Mouse (Mus musculus): ENCODE results near the gene Casz1.

DNA sequence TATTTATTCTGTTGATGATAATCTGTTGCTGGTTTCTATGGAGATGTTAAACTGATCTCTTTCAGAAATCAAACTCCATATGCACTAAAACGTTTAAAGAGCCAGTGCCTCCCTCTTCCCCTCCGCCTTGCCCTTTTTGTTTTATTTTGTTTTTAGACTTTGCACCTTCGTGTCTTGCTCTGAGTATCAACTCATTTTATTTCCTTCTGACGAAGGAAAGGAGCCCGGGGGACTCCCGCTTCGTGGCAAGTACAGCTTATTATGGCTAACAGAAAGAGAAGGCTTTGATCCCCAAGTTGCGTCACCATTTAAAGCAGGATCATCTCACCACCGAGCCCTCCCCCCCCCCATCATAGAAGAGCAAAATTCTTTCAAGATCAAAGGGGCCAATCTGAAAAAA, 3.2 kb downstream of the Casz1 start:
- TF ChIP-seq CTCF (IDR thresholded peaks at IDR 0.05; ENCODE audit: low read depth) (no peak), EP300 (optimal IDR thresholded peaks at IDR 0.05) (no peak)
